Comparison of ENCODE assay signal across 30 mouse cellular contexts in genomic region chr3:138918241-138918640, GRCm38 (mm10).
A peak's percentile ranks its signal among the peaks of the same experiment; 100 is the strongest.
DNase-seq lines count a peak whose midpoint lies in the region; ATAC-seq lines count a peak whose summit lies in the region.
"Had no signal": no experiment of that assay in that cellular context is flagged by ENCODE, and none has a peak within 500 bp of the region (broad histone marks: within the 10 kb centered on the region; RNA-seq: fewer than 3 reads in every experiment).

No protein-coding gene starts in this region.

- no peak overlapping the region for H3K4me2 ChIP-seq in heart, embryonic 14.5 days (ENCODE audit: low read length)
- no peak overlapping the region for H3K4me2 ChIP-seq in hindbrain, embryonic 13.5 days
- H3K4me2 ChIP-seq: embryonic facial prominence, embryonic 12.5 days; forebrain, embryonic 15.5 days; hindbrain, embryonic 14.5 days; liver, embryonic 13.5 days; midbrain, embryonic 13.5 days; neural tube, embryonic 15.5 days had no signal

- H3K36me3 ChIP-seq in heart, embryonic 14.5 days (ENCODE audit: control insufficient read depth, insufficient read depth, low read length): no peaks in the 10 kb centered on the region
- H3K36me3 ChIP-seq in hindbrain, embryonic 13.5 days: peaks cover 4% of the 10 kb centered on the region
- H3K36me3 ChIP-seq: embryonic facial prominence, embryonic 12.5 days; forebrain, embryonic 10.5 days; forebrain, embryonic 15.5 days; G1E; liver, embryonic 13.5 days; midbrain, embryonic 13.5 days; neural tube, embryonic 15.5 days had no signal

- no peaks in the 10 kb centered on the region for H3K27me3 ChIP-seq in heart, embryonic 14.5 days (ENCODE audit: control insufficient read depth, insufficient read depth, low read length)
- no peaks in the 10 kb centered on the region for H3K27me3 ChIP-seq in hindbrain, embryonic 13.5 days
- H3K27me3 ChIP-seq: embryonic facial prominence, embryonic 12.5 days; forebrain, embryonic 15.5 days; liver, embryonic 13.5 days; midbrain, embryonic 13.5 days; neural tube, embryonic 15.5 days had no signal

- H3K4me1 ChIP-seq in heart, embryonic 14.5 days (ENCODE audit: control insufficient read depth in 2 of 2, insufficient read depth in 2 of 2, low read length in 2 of 2): peaks cover 14 to 20% of the 10 kb centered on the region in 2 experiments
- H3K4me1 ChIP-seq in hindbrain, embryonic 13.5 days (replicated peaks): no peaks in the 10 kb centered on the region
- H3K4me1 ChIP-seq: embryonic facial prominence, embryonic 12.5 days; forebrain, embryonic 15.5 days; liver, embryonic 13.5 days; midbrain, embryonic 13.5 days; neural tube, embryonic 15.5 days had no signal

- intact Hi-C loops in heart, postnatal 25 days (cut with DNase I): no loop called here

- no peak overlapping the region for H3K4me3 ChIP-seq in heart, embryonic 14.5 days (ENCODE audit: control insufficient read depth in 1 of 2, insufficient read depth in 1 of 2, low read depth in 1 of 2, low read length in 2 of 2)
- H3K4me3 ChIP-seq in hindbrain, embryonic 13.5 days: no peak overlapping the region
- H3K4me3 ChIP-seq: embryonic facial prominence, embryonic 12.5 days; forebrain, embryonic 10.5 days; forebrain, embryonic 15.5 days; left cerebral cortex, adult 2 months; liver, embryonic 13.5 days; midbrain, embryonic 13.5 days; neural tube, embryonic 15.5 days had no signal

- DNase-seq in heart, adult 18-20 months: peak; percentile 30 to 58
- no peak for DNase-seq in heart, postnatal 25 days (ENCODE audit: low spot score)
- DNase-seq in heart, adult 9 months (ENCODE audit: low spot score in 2 of 2): peak; percentile 15 to 33
- peak; percentile 14 for DNase-seq in heart, postnatal 4 days
- no peak for DNase-seq in thymus, postnatal 14 days
- DNase-seq: adrenal gland, adult 8-10 months; cerebellum, adult 8-10 months; cerebellum, postnatal 25 days; gastrocnemius, postnatal 25 days; kidney, postnatal 25 days; liver, embryonic 13.5 days; lung, adult 18-20 months; right cerebral cortex, adult 18-20 months; right cerebral cortex, postnatal 4 days; thymus, adult 2 months; thymus, postnatal 4 days had no signal

- WGBS in heart, embryonic 14.5 days: 23% methylated on average over 4 of the region's 4 CpGs
- 95% methylated on average over 4 of the region's 4 CpGs for WGBS in hindbrain, embryonic 13.5 days

- H3K27ac ChIP-seq in heart, embryonic 14.5 days (replicated peaks in 1 of 2; ENCODE audit: control insufficient read depth in 1 of 2, insufficient read depth in 1 of 2, low read depth in 2 of 2, low read length in 2 of 2): peak overlapping the region; percentile 21 to 25; a peak in 1 of 4 replicates
- no peak overlapping the region for H3K27ac ChIP-seq in hindbrain, embryonic 13.5 days
- H3K27ac ChIP-seq: embryonic facial prominence, embryonic 12.5 days; forebrain, embryonic 10.5 days; forebrain, embryonic 15.5 days; hindbrain, embryonic 14.5 days; left cerebral cortex, adult 2 months; liver, embryonic 13.5 days; macrophage; midbrain, embryonic 13.5 days; neural tube, embryonic 15.5 days; stomach, postnatal 0 days had no signal

- H3K9me3 ChIP-seq in heart, embryonic 14.5 days (ENCODE audit: control insufficient read depth, low read length): no peaks in the 10 kb centered on the region; the same call in 1 of the 2 replicates
- H3K9me3 ChIP-seq in hindbrain, embryonic 13.5 days: no peaks in the 10 kb centered on the region
- H3K9me3 ChIP-seq: embryonic facial prominence, embryonic 12.5 days; forebrain, embryonic 10.5 days; forebrain, embryonic 15.5 days; G1E; liver, embryonic 13.5 days; midbrain, embryonic 13.5 days; neural tube, embryonic 15.5 days had no signal

- ATAC-seq in heart, embryonic 14.5 days (ENCODE audit: insufficient number of reproducible peaks, insufficient read depth, low FRiP score, low read depth): peak; percentile 93
- ATAC-seq in hindbrain, embryonic 13.5 days (ENCODE audit: low FRiP score): no peak
- ATAC-seq: forebrain, embryonic 15.5 days; intestine, postnatal 0 days; lung, postnatal 0 days; midbrain, embryonic 13.5 days had no signal

- no peak overlapping the region for H3K9ac ChIP-seq in heart, embryonic 14.5 days (ENCODE audit: low read length)
- no peak overlapping the region for H3K9ac ChIP-seq in hindbrain, embryonic 13.5 days
- H3K9ac ChIP-seq: embryonic facial prominence, embryonic 12.5 days; forebrain, embryonic 15.5 days; hindbrain, embryonic 14.5 days; liver, embryonic 13.5 days; midbrain, embryonic 13.5 days; neural tube, embryonic 15.5 days had no signal

Comparison
In these comparisons a context has a peak if more than half of its experiments do, and no peak if none do; other contexts are left out.
1. DNase-seq: peak in heart, adult 18-20 months (2 of 2), heart, adult 9 months (2 of 2) and heart, postnatal 4 days (single experiment); none in heart, postnatal 25 days (single experiment) and thymus, postnatal 14 days (single experiment).